Mouse (Mus musculus) limb, embryonic 14.5 days (tissue): ENCODE results near the gene Ndufs2. TPM values are rescaled to one million over a fixed set of nuclear protein-coding genes. Genes with fewer than 3 reads are reported as not detected.
A peak's percentile ranks its signal among the peaks of the same experiment; 100 is the strongest.

Source experiments
- ATAC-seq: fragments of 200-750 bp; cut with Nextera tagmentation; 2 replicates; pipeline ENCODE4 v1.8.0; 2017; ENCODE audit warnings: low read depth, moderate number of reproducible peaks, moderate TSS enrichment; ENCODE audit not compliant: low FRiP score
- DNase-seq: peaks from one replicate; pipeline ENCODE4 v3.0.0-alpha.2; 2015; ENCODE audit warnings: low spot score
- H3K27ac ChIP-seq: fragments of 300-500 bp; sonication (generic); replicated peaks from 2 replicates; pipeline ENCODE4 v1.5.1; 2014; ENCODE audit warnings: low read depth, mild to moderate bottlenecking, low read length, moderate library complexity, mixed read lengths
- H3K27me3 ChIP-seq: fragments of 300-500 bp; sonication (generic); 2 replicates; pipeline ENCODE4 v1.6.1; 2014; ENCODE audit warnings: low read length, mixed read lengths; ENCODE audit not compliant: control insufficient read depth, insufficient read depth
- H3K36me3 ChIP-seq: fragments of 300-500 bp; sonication (generic); 2 replicates; pipeline ENCODE4 v1.6.1; 2014; ENCODE audit warnings: mild to moderate bottlenecking, low read length, moderate library complexity, mixed read lengths; ENCODE audit not compliant: control insufficient read depth, insufficient read depth
- H3K4me1 ChIP-seq: fragments of 300-500 bp; sonication (generic); 2 replicates; pipeline ENCODE4 v1.6.1; 2014; ENCODE audit warnings: antibody characterized with exemption, low read length, mixed read lengths; ENCODE audit not compliant: control insufficient read depth, insufficient read depth
- H3K4me2 ChIP-seq: fragments of 300-500 bp; sonication (generic); replicated peaks from 2 replicates; pipeline ENCODE4 v1.6.1; 2014; ENCODE audit warnings: low read depth, mild to moderate bottlenecking, low read length, moderate library complexity; ENCODE audit not compliant: severe bottlenecking
- H3K4me3 ChIP-seq: fragments of 300-500 bp; sonication (generic); replicated peaks from 2 replicates; pipeline ENCODE4 v1.5.1; 2014; ENCODE audit warnings: low read length
- H3K9ac ChIP-seq: fragments of 300-500 bp; sonication (generic); 2 replicates; pipeline ENCODE4 v1.6.1; 2014; ENCODE audit warnings: mild to moderate bottlenecking, low read depth, low read length, moderate library complexity; ENCODE audit not compliant: severe bottlenecking
- H3K9me3 ChIP-seq: fragments of 300-500 bp; sonication (generic); 2 replicates; pipeline ENCODE4 v1.6.1; 2016; ENCODE audit warnings: low read length; ENCODE audit not compliant: control insufficient read depth
- POLR2A ChIP-seq: fragments of 200-500 bp; IDR thresholded peaks from 2 replicates; pipeline ENCODE4 v1.8.0; 2012; ENCODE audit warnings: inconsistent platforms, mild to moderate bottlenecking, moderate library complexity, borderline replicate concordance; ENCODE audit not compliant: insufficient read depth, insufficient read length; ENCODE audit errors: extremely low read depth
- WGBS: fragments of 180-500 bp; shearing (Covaris S2); extraction: QIAGEN DNeasy Blood & Tissue Kit; methylation state at CpG from one replicate; pipeline ENCODE4 v1.1.7; 2014; 5-methylcytosine and 5-hydroxymethylcytosine counted together
- polyA plus RNA-seq, 2 experiments: library from polyadenylated mRNA; depleted of rRNA in 1 of 2; stranded (reverse) in 1 of 2; unstranded in 1 of 2; fragments of >200 nt; fragmentation: Nextera tagmentation in 1 of 2; extraction: Ambion mirVana in 1 of 2; gene quantifications; 2 replicates each; pipeline versions ENCODE4 v1.2.1 to v1.2.3; 2012 to 2014

Gene Ndufs2
- polyA plus RNA-seq (2012; rRNA removed): 148 and 151 TPM in 2 replicates
- polyA plus RNA-seq (2014; fragmentation: Nextera tagmentation; extraction: Ambion mirVana): 216 and 234 TPM in 2 replicates

DNA sequence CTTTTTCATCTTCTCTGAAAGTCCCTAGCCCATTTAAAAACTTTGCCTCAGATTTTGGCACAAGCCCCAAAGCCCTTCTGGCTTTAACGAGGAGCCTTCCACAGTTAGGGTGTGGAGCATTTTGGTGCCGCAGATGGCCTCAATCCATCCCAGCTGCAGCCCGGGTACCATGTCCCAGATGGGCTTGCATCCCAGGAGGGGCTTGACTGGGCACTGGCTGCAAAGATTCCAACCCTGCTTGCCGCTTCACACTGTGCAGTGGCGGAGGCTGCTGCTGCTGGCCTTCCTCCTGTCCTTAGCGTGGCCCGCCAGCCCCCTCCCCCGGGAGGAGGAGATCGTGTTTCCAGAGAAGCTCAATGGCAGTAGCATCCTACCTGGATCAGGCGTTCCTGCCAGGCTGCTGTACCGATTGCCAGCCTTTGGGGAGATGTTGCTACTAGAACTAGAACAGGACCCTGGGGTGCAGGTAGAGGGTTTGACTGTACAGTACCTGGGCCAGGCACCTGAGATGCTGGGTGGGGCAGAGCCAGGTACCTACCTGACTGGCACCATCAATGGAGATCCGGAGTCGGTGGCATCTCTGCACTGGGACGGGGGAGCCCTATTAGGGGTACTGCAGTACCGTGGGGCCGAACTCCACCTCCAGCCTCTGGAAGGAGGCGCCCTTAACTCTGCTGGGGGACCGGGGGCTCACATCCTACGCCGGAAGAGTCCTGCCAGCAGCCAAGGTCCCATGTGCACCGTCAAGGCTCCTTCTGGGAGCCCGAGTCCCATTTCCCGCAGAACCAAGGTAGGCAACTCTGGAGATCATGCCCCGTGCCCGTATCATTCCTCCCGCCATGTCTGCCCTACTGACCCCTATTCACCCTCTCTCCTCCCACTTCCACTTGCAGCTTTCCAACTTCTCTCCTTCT, at the start of gene Ndufs2:
Gene Ndufs2 (minus strand): TSS at position 709 of the 914 bp plus-strand sequence.
- H3K36me3 ChIP-seq: peaks cover 14% of the 10 kb centered on the region; the same call in 1 of the 2 replicates
- TF ChIP-seq POLR2A: no peak
- H3K9me3 ChIP-seq: no peaks in the 10 kb centered on the region
- peak within 1 kb of the TSS; percentile 94 for H3K27ac ChIP-seq
- peak within 1 kb of the TSS; percentile 39 for H3K4me3 ChIP-seq
- H3K9ac ChIP-seq: peak within 1 kb of the TSS; percentile 52
- peaks cover 45% of the 10 kb centered on the region for H3K4me1 ChIP-seq
- H3K4me2 ChIP-seq: peak within 1 kb of the TSS; percentile 70
- DNase-seq (peak; percentile 46), ATAC-seq (0 out of 2 replicates have a peak, but pooled peaks have one; percentile 2)
- no peaks in the 10 kb centered on the region for H3K27me3 ChIP-seq
- 14% methylated on average over 23 of the region's 26 CpGs for WGBS

DNA sequence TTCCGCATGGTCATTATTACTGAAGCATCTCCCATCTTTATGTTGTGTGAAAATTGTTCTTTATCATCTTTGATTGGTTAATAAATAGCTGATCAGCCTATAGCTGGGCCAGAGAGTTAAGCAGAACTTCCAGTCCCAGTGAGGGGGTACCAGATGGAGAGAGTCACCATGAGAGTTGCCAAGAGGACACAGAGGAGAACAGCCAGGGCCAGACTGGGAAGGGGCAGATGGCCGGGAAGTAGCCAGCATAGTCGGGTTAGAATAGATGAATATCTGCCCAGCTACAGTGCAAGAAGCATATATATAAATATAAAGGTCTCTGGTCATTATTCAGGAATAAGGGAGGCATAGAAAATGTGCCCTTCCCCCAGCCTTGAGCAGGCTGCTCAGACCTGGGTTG, 47.0 kb upstream of the Ndufs2 start:
- DNase-seq: no peak
- H3K4me2 ChIP-seq: no peak overlapping the region
- no peaks in the 10 kb centered on the region for H3K9me3 ChIP-seq
- no peak for TF ChIP-seq POLR2A
- no peak for ATAC-seq
- no peak overlapping the region for H3K4me3 ChIP-seq
- no peaks in the 10 kb centered on the region for H3K36me3 ChIP-seq
- whole genome bisulfite sequencing: 63% methylated on average over 3 of the region's 3 CpGs
- H3K27ac ChIP-seq: no peak overlapping the region
- no peak overlapping the region for H3K9ac ChIP-seq
- H3K4me1 ChIP-seq: peaks cover 6% of the 10 kb centered on the region
- H3K27me3 ChIP-seq: no peaks in the 10 kb centered on the region

DNA sequence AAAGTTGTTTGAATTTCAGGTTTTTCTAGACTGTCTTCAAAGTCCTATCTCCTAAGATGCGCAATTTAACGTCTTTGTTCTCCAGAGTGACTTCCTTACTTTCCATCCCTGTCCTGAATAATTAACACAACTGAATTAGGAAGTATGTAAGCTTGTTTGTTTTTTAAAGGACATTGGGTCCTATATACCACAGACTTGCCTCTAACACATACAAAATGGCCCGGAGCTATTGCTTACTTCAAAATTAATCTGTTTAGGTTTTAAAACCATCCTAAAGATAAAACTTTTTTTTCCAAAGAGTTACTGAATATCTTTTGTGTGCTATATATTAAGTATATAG, 43.8 kb upstream of the Ndufs2 start:
- Histone ChIP-seq H3K9ac (peak overlapping the region; percentile 89), H3K4me2 (peak overlapping the region; percentile 53), H3K27me3 (no peaks in the 10 kb centered on the region), H3K4me1 (peaks cover 9% of the 10 kb centered on the region), H3K9me3 (no peaks in the 10 kb centered on the region), H3K36me3 (peaks cover 1% of the 10 kb centered on the region; the same call in 1 of the 2 replicates), H3K27ac (peak overlapping the region; percentile 96), H3K4me3 (peak overlapping the region; percentile 66)
- TF ChIP-seq POLR2A: no peak
- no peak for ATAC-seq
- WGBS: 19% methylated on average over 3 of the region's 3 CpGs
- DNase-seq: no peak

DNA sequence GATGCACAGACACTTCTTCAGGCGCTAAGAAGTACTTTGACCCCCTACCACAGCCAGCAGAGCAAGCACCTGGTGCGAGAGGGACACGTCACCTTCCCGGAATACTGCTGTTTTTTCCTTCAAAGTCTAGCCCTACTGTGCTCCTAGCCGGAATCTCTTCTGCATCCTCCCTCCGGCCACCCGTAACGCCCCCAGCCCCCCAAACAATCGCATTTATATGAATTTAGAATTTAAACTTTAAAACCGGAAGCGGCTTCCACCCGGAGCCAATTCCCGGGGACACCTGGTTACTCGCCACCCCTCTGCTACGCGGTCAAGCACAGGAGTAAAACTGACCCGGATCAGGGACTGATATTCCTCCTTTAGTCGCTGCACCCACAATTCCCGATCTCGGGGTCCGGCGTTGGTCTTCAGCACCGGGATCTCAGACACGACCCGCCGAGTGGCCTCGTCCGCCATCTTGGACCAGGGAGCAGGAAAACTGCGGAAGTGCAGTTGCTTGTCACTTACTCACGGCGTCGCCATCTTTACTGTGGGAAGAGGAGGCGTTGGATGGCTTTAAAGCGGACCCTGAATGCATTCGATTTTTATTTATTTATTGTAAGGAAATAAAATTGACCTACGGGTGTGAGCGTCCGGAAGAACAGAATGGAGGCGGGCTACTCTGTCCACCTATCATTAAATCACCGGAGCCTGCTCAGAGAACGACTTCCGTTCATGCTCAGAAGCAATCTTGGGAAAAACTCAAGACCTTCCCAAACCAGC, 43.3 kb upstream of the Ndufs2 start, which contains the start of gene Ufc1:
Gene Ufc1 (minus strand): TSS at position 727 of the 765 bp plus-strand sequence.
- peak within 1 kb of the TSS; percentile 66 for H3K4me3 ChIP-seq
- ATAC-seq (peak; percentile 87), DNase-seq (peak; percentile 88)
- H3K9me3 ChIP-seq: no peaks in the 10 kb centered on the region
- TF ChIP-seq POLR2A: peak; percentile 54; the same call in 1 of the 2 replicates
- H3K27me3 ChIP-seq: no peaks in the 10 kb centered on the region
- H3K9ac ChIP-seq: peak within 1 kb of the TSS; percentile 89
- WGBS: under 1% methylated on average over 42 of the region's 42 CpGs
- H3K27ac ChIP-seq: peak within 1 kb of the TSS; percentile 96
- H3K36me3 ChIP-seq: peaks cover 7% of the 10 kb centered on the region
- peaks cover 9% of the 10 kb centered on the region for H3K4me1 ChIP-seq
- peak within 1 kb of the TSS; percentile 83 for H3K4me2 ChIP-seq

GRCm38 (mm10) chr1:171293906-171294297, 42.7 kb upstream of the Ndufs2 start:
- peak overlapping the region; percentile 96 for H3K27ac ChIP-seq
- DNase-seq: no peak
- H3K4me2 ChIP-seq: peak overlapping the region; percentile 83
- H3K27me3 ChIP-seq: no peaks in the 10 kb centered on the region
- no peak for ATAC-seq
- 28% methylated on average over 5 of the region's 5 CpGs for WGBS
- TF ChIP-seq POLR2A: no peak
- peaks cover 9% of the 10 kb centered on the region for H3K4me1 ChIP-seq
- no peaks in the 10 kb centered on the region for H3K9me3 ChIP-seq
- peak overlapping the region; percentile 66 for H3K4me3 ChIP-seq
- H3K9ac ChIP-seq: peak overlapping the region; percentile 89
- H3K36me3 ChIP-seq: peaks cover 13% of the 10 kb centered on the region
